Mouse (Mus musculus) hindbrain, postnatal 0 days (tissue): ENCODE measurements at regions not wholly inside any gene's neighbourhood (a gene's known extent, or its start where the extent isn't known, plus 50 kb on each side); places are given as distances from the start of the nearest gene placed in this dataset.

Experiments used
- ATAC-seq: fragments of 200-750 bp; cut with Nextera tagmentation; 2 replicates; pipeline ENCODE4 v1.8.0; 2017; ENCODE audit warnings: mild to moderate bottlenecking, moderate TSS enrichment, moderate library complexity
- DNase-seq: peaks from one replicate; pipeline ENCODE4 v3.0.0-alpha.2; 2015; ENCODE audit warnings: low spot score
- H3K27ac ChIP-seq: fragments of 300-500 bp; sonication (generic); 2 replicates; pipeline ENCODE4 v1.5.1; 2014; ENCODE audit warnings: mild to moderate bottlenecking
- H3K27me3 ChIP-seq: fragments of 300-500 bp; sonication (generic); 2 replicates; pipeline ENCODE4 v1.6.1; 2014; ENCODE audit warnings: low read length, mixed read lengths; ENCODE audit not compliant: insufficient read depth
- H3K36me3 ChIP-seq: fragments of 300-500 bp; sonication (generic); 2 replicates; pipeline ENCODE4 v1.6.1; 2014; ENCODE audit warnings: low read length, mixed read lengths; ENCODE audit not compliant: insufficient read depth
- H3K4me1 ChIP-seq: fragments of 300-500 bp; sonication (generic); 2 replicates; pipeline ENCODE4 v1.6.1; 2014; ENCODE audit warnings: antibody characterized with exemption, low read length, mixed read lengths; ENCODE audit not compliant: insufficient read depth
- H3K4me2 ChIP-seq: fragments of 300-500 bp; sonication (generic); 2 replicates; pipeline ENCODE4 v1.6.1; 2014; ENCODE audit warnings: low read depth, mild to moderate bottlenecking, low read length, moderate library complexity, mixed read lengths
- H3K4me3 ChIP-seq: fragments of 300-500 bp; sonication (generic); 2 replicates; pipeline ENCODE4 v1.5.1; 2014; ENCODE audit warnings: low read length
- H3K9ac ChIP-seq: fragments of 300-500 bp; sonication (generic); replicated peaks from 2 replicates; pipeline ENCODE4 v1.6.1; 2014; ENCODE audit warnings: mild to moderate bottlenecking, low read length, moderate library complexity, mixed read lengths
- H3K9me3 ChIP-seq: fragments of 300-500 bp; sonication (generic); 2 replicates; pipeline ENCODE4 v1.6.1; 2016; ENCODE audit warnings: low read length, mixed read lengths
- CTCF ChIP-seq: IDR thresholded peaks from 2 replicates; pipeline ENCODE4 v1.5.1; 2016; ENCODE audit warnings: antibody characterized with exemption, control low read depth, low read depth
- WGBS: fragments of 180-500 bp; shearing (Covaris S2); extraction: QIAGEN DNeasy Blood & Tissue Kit; methylation state at CpG from one replicate; pipeline ENCODE4 v1.1.7; 2014; 5-methylcytosine and 5-hydroxymethylcytosine counted together

DNA sequence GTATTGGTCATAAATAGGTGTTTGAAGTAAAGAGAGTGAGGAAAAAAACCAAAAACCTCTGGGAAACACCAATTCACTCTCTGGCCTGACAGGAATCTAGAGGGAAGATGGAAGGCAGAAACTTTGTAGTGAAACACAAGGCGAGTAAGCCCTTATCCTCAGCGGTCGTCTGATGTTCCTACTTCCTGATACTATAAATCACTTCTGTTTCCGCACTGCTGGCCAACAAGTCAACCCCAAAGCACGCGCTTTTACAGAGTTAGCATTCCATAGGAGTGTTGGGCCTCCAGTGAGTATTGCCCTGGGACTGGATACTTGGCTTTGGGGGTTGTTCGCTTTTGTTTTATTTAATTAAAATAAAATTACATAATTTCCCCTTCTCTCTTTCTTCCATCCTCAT, 82.7 kb upstream of the Atp2b1 start:
- Histone ChIP-seq H3K9ac (no peak overlapping the region), H3K27me3 (no peaks in the 10 kb centered on the region), H3K4me3 (no peak overlapping the region), H3K36me3 (no peaks in the 10 kb centered on the region), H3K27ac (no peak overlapping the region), H3K4me2 (no peak overlapping the region), H3K4me1 (no peaks in the 10 kb centered on the region), H3K9me3 (no peaks in the 10 kb centered on the region)
- WGBS = 85% methylated on average over 7 of the region's 7 CpGs
- DNase-seq = no peak
- no peak for TF ChIP-seq CTCF
- no peak for ATAC-seq

DNA sequence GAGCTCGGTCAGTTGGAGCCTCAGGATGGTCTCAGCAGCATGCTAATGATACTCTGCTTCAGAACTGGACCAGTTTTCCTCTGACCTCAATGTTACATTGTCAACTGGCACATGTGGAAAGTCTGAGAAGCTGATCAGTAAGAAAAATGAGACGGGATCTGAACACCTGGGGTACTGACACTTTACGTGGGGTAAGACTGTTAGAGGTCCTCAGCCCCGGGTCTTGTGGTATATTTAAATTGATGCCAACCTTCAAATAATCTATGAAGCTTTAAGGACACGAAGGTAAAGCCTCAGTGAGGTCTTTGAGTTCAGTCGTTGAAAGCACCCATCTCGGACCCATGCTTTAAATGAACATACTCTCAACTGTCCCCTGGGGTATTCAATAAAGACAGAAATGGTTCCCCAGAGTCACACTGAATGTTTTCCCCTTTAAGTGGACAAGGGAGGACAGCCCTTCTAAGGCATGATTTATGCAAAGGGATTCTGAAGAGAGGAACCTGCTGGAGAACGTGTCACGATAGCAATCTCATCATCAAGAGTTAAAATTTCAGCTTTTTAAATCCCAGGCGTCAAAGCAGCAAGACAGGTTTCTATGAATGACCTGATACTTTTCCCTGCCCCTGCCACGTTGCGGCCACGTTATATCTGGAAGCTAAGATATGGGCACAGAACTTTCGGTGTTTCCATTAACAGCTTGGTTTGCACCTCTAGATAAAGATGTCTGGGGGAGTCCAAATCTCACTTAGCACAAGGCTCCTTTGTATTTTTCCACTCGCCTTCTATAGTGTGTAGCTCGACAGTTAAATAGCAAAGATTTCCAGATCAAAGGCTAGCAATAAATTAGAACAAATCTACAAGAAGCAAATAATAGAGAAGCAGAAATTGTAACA, 76.7 kb upstream of the Atp2b1 start:
- no peaks in the 10 kb centered on the region for H3K9me3 ChIP-seq
- no peaks in the 10 kb centered on the region for H3K27me3 ChIP-seq
- no peak overlapping the region for H3K27ac ChIP-seq
- H3K4me3 ChIP-seq = no peak overlapping the region
- ATAC-seq (no peak), DNase-seq (no peak)
- H3K9ac ChIP-seq = no peak overlapping the region
- H3K36me3 ChIP-seq = no peaks in the 10 kb centered on the region
- no peak for TF ChIP-seq CTCF
- H3K4me1 ChIP-seq = no peaks in the 10 kb centered on the region
- WGBS = 81% methylated on average over 16 of the region's 16 CpGs
- no peak overlapping the region for H3K4me2 ChIP-seq

DNA sequence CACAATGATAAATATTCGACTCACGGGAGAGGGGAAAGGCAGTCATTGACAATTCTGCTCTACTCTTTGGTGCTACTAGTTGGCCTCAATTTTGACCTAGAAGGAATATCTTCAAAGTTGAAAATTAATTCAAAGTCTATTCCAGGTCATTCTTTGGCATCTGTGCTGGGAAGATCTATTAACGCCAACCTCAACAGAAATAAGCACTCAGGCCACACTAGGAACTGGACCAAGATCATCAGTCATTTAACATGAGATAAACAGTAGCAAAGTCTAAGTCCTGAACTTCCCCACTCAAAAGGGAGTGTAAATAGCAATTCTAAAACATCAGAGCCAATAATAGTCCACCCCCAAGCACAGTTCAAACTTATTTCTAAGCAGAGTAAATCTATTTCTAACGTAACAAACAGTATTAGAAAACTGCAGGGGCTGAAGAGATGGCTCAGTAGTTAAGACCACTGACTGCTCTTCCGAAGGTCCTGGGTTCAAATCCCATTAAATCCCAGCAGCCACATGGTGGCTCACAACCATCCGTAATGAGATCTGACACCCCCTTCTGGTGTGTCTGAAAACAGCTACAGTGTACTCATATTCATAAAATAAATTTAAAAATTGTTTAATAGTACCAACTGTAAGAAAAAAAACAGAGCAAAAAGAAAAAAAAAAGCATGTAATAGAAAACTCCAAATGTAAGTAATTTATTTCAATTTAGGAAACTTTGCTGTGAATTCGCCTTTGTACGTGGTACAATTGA, 75.1 kb upstream of the Atp2b1 start:
- H3K4me3 ChIP-seq = no peak overlapping the region
- no peak for TF ChIP-seq CTCF

DNA sequence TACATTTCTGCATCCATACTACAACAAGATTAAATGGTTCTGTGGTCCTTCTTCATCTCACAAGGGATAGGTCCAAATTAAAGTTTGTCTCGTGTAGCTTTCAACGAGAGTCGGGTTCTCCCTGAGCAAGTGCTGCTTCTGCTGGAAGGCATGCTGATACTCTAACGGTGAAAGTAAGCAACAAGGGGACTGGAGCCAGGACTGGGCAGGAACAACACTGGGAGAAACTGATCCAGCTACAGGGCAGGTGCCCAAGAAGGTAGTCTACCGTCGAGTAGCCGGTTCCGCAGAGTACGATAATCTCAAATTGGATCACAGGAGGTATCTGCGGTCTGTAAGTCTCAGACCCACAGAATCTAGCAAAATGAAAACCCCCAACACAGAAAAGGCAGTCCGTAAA, 74.2 kb upstream of the Atp2b1 start:
- 97% methylated on average over 11 of the region's 11 CpGs for WGBS
- no peak overlapping the region for H3K4me3 ChIP-seq
- ATAC-seq = no peak

More for the DNA sequence above, 75.1 kb upstream of the Atp2b1 start:
- no peak overlapping the region for H3K9ac ChIP-seq
- DNase-seq (no peak), ATAC-seq (no peak)
- WGBS = 91% methylated on average over 8 of the region's 8 CpGs
- H3K27ac ChIP-seq = no peak overlapping the region
- H3K4me1 ChIP-seq = no peaks in the 10 kb centered on the region
- H3K9me3 ChIP-seq = peaks cover 8% of the 10 kb centered on the region
- no peaks in the 10 kb centered on the region for H3K27me3 ChIP-seq
- H3K4me2 ChIP-seq = no peak overlapping the region
- H3K36me3 ChIP-seq = no peaks in the 10 kb centered on the region

DNA sequence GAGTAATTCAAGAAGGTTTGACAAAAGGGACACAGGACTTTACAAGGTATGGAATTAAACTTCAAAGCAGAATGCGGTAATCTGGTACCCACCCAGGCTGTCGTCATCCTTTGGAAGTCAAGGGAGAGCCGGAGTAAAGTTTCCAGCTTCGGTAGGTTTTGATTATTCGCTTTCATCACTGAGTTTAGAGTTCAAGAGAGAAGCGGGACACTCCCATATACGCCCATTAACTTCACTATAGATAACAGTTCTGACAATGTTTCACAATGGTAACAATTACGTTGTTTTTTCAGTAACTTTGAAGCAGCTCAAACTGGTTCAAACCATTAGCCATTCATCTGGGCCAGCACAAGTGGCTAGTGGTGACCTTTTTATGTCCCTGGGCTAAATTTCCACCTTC, 73.8 kb upstream of the Atp2b1 start:
- no peak for TF ChIP-seq CTCF
- H3K9ac ChIP-seq = no peak overlapping the region
- H3K4me1 ChIP-seq = no peaks in the 10 kb centered on the region
- ATAC-seq = no peak
- DNase-seq = no peak
- WGBS = 95% methylated on average over 8 of the region's 8 CpGs
- H3K9me3 ChIP-seq = peaks cover 9% of the 10 kb centered on the region
- H3K4me3 ChIP-seq = no peak overlapping the region
- no peak overlapping the region for H3K27ac ChIP-seq
- H3K27me3 ChIP-seq = no peaks in the 10 kb centered on the region
- H3K36me3 ChIP-seq = no peaks in the 10 kb centered on the region
- H3K4me2 ChIP-seq = no peak overlapping the region

More for the DNA sequence above, 74.2 kb upstream of the Atp2b1 start:
- H3K4me1 ChIP-seq = no peaks in the 10 kb centered on the region
- H3K27me3 ChIP-seq = no peaks in the 10 kb centered on the region
- no peak for DNase-seq
- TF ChIP-seq CTCF = no peak
- H3K9ac ChIP-seq = no peak overlapping the region
- no peaks in the 10 kb centered on the region for H3K36me3 ChIP-seq
- H3K4me2 ChIP-seq = no peak overlapping the region
- H3K27ac ChIP-seq = no peak overlapping the region
- peaks cover 9% of the 10 kb centered on the region for H3K9me3 ChIP-seq

DNA sequence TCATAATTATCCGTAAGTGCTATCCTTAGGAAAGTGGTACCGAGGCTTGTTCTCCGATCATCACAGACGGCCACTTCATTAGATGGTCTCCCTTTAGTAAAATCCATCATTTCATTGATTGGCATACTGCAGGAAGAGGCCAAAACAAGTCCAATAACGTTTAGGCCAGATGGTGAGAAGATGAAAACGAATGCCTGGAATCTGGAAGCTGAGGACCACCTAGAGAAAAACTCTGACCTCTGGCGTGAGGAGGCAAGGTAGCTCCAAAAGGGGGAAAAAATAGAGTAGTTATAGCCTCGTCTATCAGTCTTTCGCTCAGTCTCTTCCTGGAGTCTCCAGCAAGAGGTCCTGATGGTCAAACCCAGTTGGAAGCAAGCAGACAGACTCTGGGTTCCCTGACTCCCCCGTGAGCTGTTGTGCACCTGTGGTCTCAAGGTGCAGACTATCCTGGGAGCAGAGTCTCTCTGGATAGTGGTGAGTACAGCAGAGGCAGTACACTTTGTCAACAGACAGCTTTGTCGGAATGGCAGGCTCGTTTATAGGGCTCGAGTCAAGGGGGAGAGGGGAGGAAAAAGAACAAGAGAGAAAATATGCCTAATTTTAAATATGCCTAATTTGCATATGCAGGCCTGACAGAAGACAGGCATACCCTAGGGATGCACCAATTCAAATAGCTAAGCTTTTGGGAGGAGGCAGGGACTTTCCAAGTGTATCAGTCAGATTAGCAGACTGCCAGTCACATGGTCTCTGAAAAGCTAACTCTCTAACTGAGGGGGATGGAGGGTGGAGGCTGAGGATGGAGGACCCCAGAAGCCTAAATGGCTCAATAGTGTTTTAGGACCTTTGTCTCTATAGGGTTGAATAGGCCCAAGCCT, 73.0 kb upstream of the Atp2b1 start:
- peaks cover 9% of the 10 kb centered on the region for H3K9me3 ChIP-seq
- H3K9ac ChIP-seq = no peak overlapping the region
- 92% methylated on average over 13 of the region's 13 CpGs for WGBS
- no peaks in the 10 kb centered on the region for H3K4me1 ChIP-seq
- no peak overlapping the region for H3K27ac ChIP-seq
- TF ChIP-seq CTCF = no peak
- H3K36me3 ChIP-seq = no peaks in the 10 kb centered on the region
- ATAC-seq (no peak), DNase-seq (no peak)
- H3K4me2 ChIP-seq = no peak overlapping the region
- no peak overlapping the region for H3K4me3 ChIP-seq
- H3K27me3 ChIP-seq = no peaks in the 10 kb centered on the region
